Mouse (Mus musculus) ES-E14 (cell line): ENCODE results near the gene Zc3hav1l. TPM values are rescaled to one million over a fixed set of nuclear protein-coding genes. Genes with fewer than 3 reads are reported as not detected.

Experiments used
- DNase-seq: peaks from one replicate; pipeline ENCODE4 v3.0.0-alpha.2; 2013; ENCODE audit warnings: low read depth, low spot score
- H3K27ac ChIP-seq: 2 replicates; pipeline ENCODE4 v1.5.1; 2012; ENCODE audit warnings: low read depth, mild to moderate bottlenecking, low read length, moderate library complexity, mixed read lengths; ENCODE audit not compliant: poor library complexity, insufficient read depth, severe bottlenecking
- H3K36me3 ChIP-seq: 2 replicates; pipeline ENCODE4 v1.6.1; 2012; ENCODE audit warnings: mild to moderate bottlenecking, low read length, moderate library complexity, mixed read lengths; ENCODE audit not compliant: control insufficient read depth, poor library complexity, insufficient read depth, severe bottlenecking
- H3K4me1 ChIP-seq, 2 experiments: fragments of 150-350 bp in 1 of 2; sonication (generic) in 1 of 2; 2 replicates each; pipeline ENCODE4 v1.6.1; 2012; ENCODE audit warnings: low read length in 2 of 2, mild to moderate bottlenecking in 1 of 2, mixed read lengths in 1 of 2; ENCODE audit not compliant: control insufficient read depth in 2 of 2, insufficient read depth in 2 of 2, poor library complexity in 1 of 2
- H3K4me3 ChIP-seq, 2 experiments: fragments of 150-350 bp in 1 of 2; sonication (generic) in 1 of 2; 2 replicates each; pipeline ENCODE4 v1.5.1; 2012; ENCODE audit warnings: low read length in 2 of 2, low read depth in 1 of 2, mild to moderate bottlenecking in 1 of 2, mixed read lengths in 1 of 2; ENCODE audit not compliant: insufficient read depth in 1 of 2, poor library complexity in 1 of 2, severe bottlenecking in 1 of 2
- H3K9ac ChIP-seq: 2 replicates; pipeline ENCODE4 v1.6.1; 2012; ENCODE audit warnings: low read depth, mild to moderate bottlenecking, low read length, mixed read lengths; ENCODE audit not compliant: poor library complexity, insufficient read depth, severe bottlenecking
- H3K9me3 ChIP-seq: fragments of 150-350 bp; sonication (generic); 2 replicates; pipeline ENCODE4 v1.6.1; 2012; ENCODE audit warnings: low read depth, mild to moderate bottlenecking, low read length; ENCODE audit not compliant: control insufficient read depth, insufficient read depth
- CHD2 ChIP-seq: IDR thresholded peaks from 2 replicates; pipeline ENCODE4 v1.6.1; 2014; ENCODE audit warnings: mild to moderate bottlenecking, low read depth, low read length, inconsistent platforms
- HCFC1 ChIP-seq: IDR thresholded peaks from 2 replicates; pipeline ENCODE4 v1.6.1; 2012; ENCODE audit warnings: low read length, inconsistent platforms, borderline replicate concordance; ENCODE audit not compliant: insufficient read depth
- MAFK ChIP-seq: IDR thresholded peaks from 2 replicates; pipeline ENCODE4 v1.6.1; 2014; ENCODE audit warnings: mild to moderate bottlenecking, low read depth, low read length, inconsistent platforms; ENCODE audit not compliant: insufficient read depth
- ZC3H11A ChIP-seq: IDR thresholded peaks from 2 replicates; pipeline ENCODE4 v1.6.1; 2012; ENCODE audit warnings: low read depth, mild to moderate bottlenecking, inconsistent platforms, low read length, borderline replicate concordance
- ZNF384 ChIP-seq: IDR thresholded peaks from 2 replicates; pipeline ENCODE4 v1.6.1; 2012; ENCODE audit warnings: low read depth, low read length, inconsistent platforms
- in situ Hi-C, 2 experiments: fragments of 600-800 bp; cut with MboI; formaldehyde crosslinking; loops; one replicate each; pipeline ENCODE4 v1.15.1; 2025; ENCODE audit warnings: low sequenced_read_pairs in 2 of 2, inconsistent platforms in 1 of 2; ENCODE audit not compliant: unreplicated experiment in 2 of 2
- total RNA-seq: library from RNA; depleted of rRNA; stranded (reverse); fragments of 300-350 nt; gene quantifications from 2 replicates; pipeline ENCODE4 v1.2.3, GENCODE M21; 2012

Gene Zc3hav1l
- total RNA-seq, 1 experiment: 3.8 TPM

GRCm38 (mm10) chr6:38263393-38264159 lies 35.5 kb downstream of the Zc3hav1l start:
- Histone ChIP-seq H3K27ac (no peak overlapping the region), H3K36me3 (no peaks in the 10 kb centered on the region), H3K4me3 (no peak overlapping the region), H3K9me3 (no peaks in the 10 kb centered on the region), H3K4me1 (no peaks in the 10 kb centered on the region), H3K9ac (no peak overlapping the region)
- TF ChIP-seq CHD2 (no peak), HCFC1 (no peak), ZNF384 (no peak), ZC3H11A (no peak), MAFK (no peak)
- in situ Hi-C loops: no loop called here
- DNase-seq: no peak

GRCm38 (mm10) chr6:38261877-38262276 lies 37.2 kb downstream of the Zc3hav1l start:
- no peaks in the 10 kb centered on the region for H3K4me1 ChIP-seq
- H3K4me3 ChIP-seq: no peak overlapping the region
- no peak overlapping the region for H3K27ac ChIP-seq
- no peak for DNase-seq
- no peaks in the 10 kb centered on the region for H3K9me3 ChIP-seq
- H3K36me3 ChIP-seq: no peaks in the 10 kb centered on the region
- in situ Hi-C loops: no loop called here
- H3K9ac ChIP-seq: no peak overlapping the region
- TF ChIP-seq CHD2 (no peak), ZC3H11A (0 out of 2 replicates have a peak, but pooled peaks have one; percentile 20)

GRCm38 (mm10) chr6:38257506-38257905 lies 41.6 kb downstream of the Zc3hav1l start:
- DNase-seq: no peak
- Histone ChIP-seq H3K9me3 (no peaks in the 10 kb centered on the region), H3K4me3 (no peak overlapping the region), H3K36me3 (no peaks in the 10 kb centered on the region), H3K4me1 (0 out of 4 replicates have a peak, but pooled peaks cover 0 to 2% of the 10 kb centered on the region in 2 experiments), H3K9ac (no peak overlapping the region), H3K27ac (no peak overlapping the region)
- in situ Hi-C loops: no loop called here
- no peak for TF ChIP-seq CHD2
- no peak for TF ChIP-seq ZC3H11A
- TF ChIP-seq MAFK: no peak
- TF ChIP-seq ZNF384: no peak
- no peak for TF ChIP-seq HCFC1

DNA sequence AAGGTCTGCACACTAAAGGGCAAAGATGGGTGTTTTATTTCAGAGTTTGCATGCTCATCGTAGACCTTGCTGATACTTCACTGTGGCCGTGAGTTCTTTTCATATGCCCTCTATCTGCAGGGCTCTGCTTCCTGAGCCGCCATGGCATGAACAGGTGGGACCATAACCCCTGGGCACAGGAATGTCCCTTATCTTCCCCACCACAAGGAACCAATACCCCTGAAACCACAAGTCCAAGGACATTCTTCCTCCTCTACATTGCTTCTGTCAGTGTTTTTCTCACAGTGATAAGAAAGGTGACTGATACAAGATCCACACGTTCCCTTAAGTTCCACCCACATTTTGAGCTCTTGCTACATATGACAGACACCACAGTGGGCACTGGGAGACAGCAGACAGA lies 42.3 kb downstream of the Zc3hav1l start:
- Histone ChIP-seq H3K9ac (no peak overlapping the region), H3K4me1 (0 out of 4 replicates have a peak, but pooled peaks cover 0 to 2% of the 10 kb centered on the region in 2 experiments), H3K27ac (no peak overlapping the region), H3K9me3 (no peaks in the 10 kb centered on the region), H3K4me3 (no peak overlapping the region), H3K36me3 (no peaks in the 10 kb centered on the region)
- TF ChIP-seq ZNF384 (no peak), MAFK (no peak), CHD2 (no peak), ZC3H11A (no peak), HCFC1 (no peak)
- DNase-seq: no peak
- in situ Hi-C loops: no loop called here

DNA sequence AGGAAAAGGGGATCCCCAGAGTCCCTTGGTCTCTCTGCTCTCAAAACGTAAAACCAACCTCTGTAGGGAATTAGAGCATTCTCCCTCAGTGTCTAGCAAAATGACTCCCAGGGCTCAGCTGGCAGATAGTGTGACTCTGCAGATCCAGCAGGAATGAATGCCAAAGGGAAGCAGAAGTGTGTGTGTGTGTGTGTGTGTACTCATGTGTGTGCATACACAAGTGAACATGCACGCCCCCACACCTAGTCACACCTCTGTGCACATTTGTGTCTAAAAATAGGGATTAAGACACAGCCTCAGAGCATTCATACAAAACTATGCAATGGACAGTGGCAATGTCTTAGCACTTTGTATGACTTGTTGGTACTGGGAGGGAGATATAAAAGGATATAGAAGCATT lies 43.3 kb downstream of the Zc3hav1l start:
- H3K27ac ChIP-seq: no peak overlapping the region
- TF ChIP-seq ZC3H11A (no peak), ZNF384 (no peak), MAFK (no peak), CHD2 (no peak), HCFC1 (no peak)
- no peak overlapping the region for H3K9ac ChIP-seq
- H3K36me3 ChIP-seq: no peaks in the 10 kb centered on the region
- H3K4me3 ChIP-seq: no peak overlapping the region
- in situ Hi-C loops: no loop called here
- H3K4me1 ChIP-seq: 0 out of 4 replicates have a peak, but pooled peaks cover 2% of the 10 kb centered on the region in 2 experiments
- DNase-seq: no peak
- H3K9me3 ChIP-seq: no peaks in the 10 kb centered on the region
